In the genomic region with DNA sequence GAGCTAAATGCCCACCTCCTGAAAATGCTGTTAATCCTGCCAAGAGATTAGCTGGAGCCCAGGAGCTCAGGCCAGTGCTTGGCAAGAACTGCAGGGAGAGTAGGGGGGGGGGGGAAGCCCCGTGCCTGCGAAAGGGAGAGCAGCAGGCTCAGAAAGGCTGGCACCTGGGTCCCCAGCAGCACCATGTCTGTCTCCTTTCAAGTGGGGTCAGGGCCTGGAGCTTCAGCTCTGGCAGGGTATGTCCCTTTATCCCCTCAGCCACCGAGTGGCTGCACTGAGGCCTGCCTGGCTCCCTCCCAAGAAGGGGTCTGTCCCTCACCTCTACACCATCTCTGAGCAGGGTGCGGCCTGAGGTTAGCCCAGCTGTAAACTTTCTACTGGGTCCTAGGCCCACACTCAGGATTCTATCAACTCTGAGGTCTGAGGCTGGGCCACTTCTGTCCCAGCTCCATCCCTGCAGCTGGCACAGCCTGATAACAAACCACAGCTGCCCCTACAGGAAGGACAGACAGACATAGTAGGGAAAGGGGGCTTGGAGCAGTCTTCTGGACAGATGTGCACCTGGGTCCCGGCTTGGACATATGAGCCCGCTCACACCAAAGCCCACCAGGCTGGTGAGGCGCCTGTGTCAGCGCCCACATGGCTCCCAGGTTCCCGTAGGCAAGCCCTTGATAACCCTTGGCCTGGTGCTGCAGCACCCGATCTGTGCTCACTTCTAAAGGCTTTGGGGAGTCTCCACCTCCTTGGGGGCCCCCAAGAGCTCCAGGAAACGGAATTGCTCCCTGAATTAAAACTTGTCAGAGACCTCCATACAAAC, we compare ENCODE assay signal across 10 mouse cellular contexts. TPM values are rescaled to one million over a fixed set of nuclear protein-coding genes. Genes with fewer than 3 reads are reported as not detected.
DNase-seq lines count a peak whose midpoint lies in the region; ATAC-seq lines count a peak whose summit lies in the region.
"Had no signal": no experiment of that assay in that cellular context is flagged by ENCODE, and none has a peak within 500 bp of the region (broad histone marks: within the 10 kb centered on the region; RNA-seq: fewer than 3 reads in every experiment).

No protein-coding gene starts in this region.

- peak overlapping the region; percentile 93 for H3K9ac ChIP-seq in liver, embryonic 13.5 days

- H3K9me3 ChIP-seq in heart, embryonic 10.5 days = no peaks in the 10 kb centered on the region
- H3K9me3 ChIP-seq in liver, embryonic 13.5 days (replicated peaks) = no peaks in the 10 kb centered on the region

- no peak for DNase-seq in heart, embryonic 10.5 days (ENCODE audit: low spot score)
- DNase-seq in heart, adult 18-20 months = no peak
- DNase-seq in 416B (ENCODE audit: low read depth) = peak; percentile 85
- peak; percentile 60 for DNase-seq in liver, embryonic 13.5 days
- DNase-seq in testis, postnatal 10 days (ENCODE audit: low spot score) = no peak
- no peak for DNase-seq in ovary, adult 18-20 months (ENCODE audit: low spot score)
- no peak for DNase-seq in layer of hippocampus, postnatal 36 days

- peak overlapping the region; percentile 98 for H3K4me2 ChIP-seq in liver, embryonic 13.5 days

- peaks cover 32% of the 10 kb centered on the region for H3K36me3 ChIP-seq in heart, embryonic 10.5 days
- peaks cover 23% of the 10 kb centered on the region for H3K36me3 ChIP-seq in liver, embryonic 13.5 days

- H3K4me1 ChIP-seq in heart, embryonic 10.5 days = peaks cover 66% of the 10 kb centered on the region
- peaks cover 80% of the 10 kb centered on the region for H3K4me1 ChIP-seq in liver, embryonic 13.5 days (replicated peaks)

- ATAC-seq in erythroid progenitor cell, adult 5-6 weeks (replicated peaks; ENCODE audit: low FRiP score, poor library complexity, severe bottlenecking) = peak; percentile 68
- ATAC-seq in liver, embryonic 13.5 days (ENCODE audit: low read depth) = peak; percentile 81

- H3K27me3 ChIP-seq in heart, embryonic 10.5 days (ENCODE audit: insufficient read depth, poor library complexity, severe bottlenecking) = peaks cover 21% of the 10 kb centered on the region
- peaks cover 22% of the 10 kb centered on the region for H3K27me3 ChIP-seq in liver, embryonic 13.5 days
- H3K27me3 ChIP-seq: CH12.LX had no signal

- H3K27ac ChIP-seq in heart, embryonic 10.5 days = no peak overlapping the region
- H3K27ac ChIP-seq in liver, embryonic 13.5 days = peak overlapping the region; percentile 94

- 0 out of 2 replicates have a peak overlapping the region, but pooled peaks have one; percentile 9 for H3K4me3 ChIP-seq in heart, embryonic 10.5 days
- peak overlapping the region; percentile 81 for H3K4me3 ChIP-seq in liver, embryonic 13.5 days (replicated peaks)

- 65% methylated on average over 11 of the region's 11 CpGs for WGBS in heart, embryonic 10.5 days
- 16% methylated on average over 10 of the region's 11 CpGs for WGBS in liver, embryonic 13.5 days (ENCODE audit: insufficient replicate concordance)

RNA-seq across cellular contexts. Expression of a gene that starts 2.4 kb away (rescaled TPM):
- polyA plus RNA-seq in heart, embryonic 10.5 days (2016; fragmentation: Nextera tagmentation; extraction: Ambion mirVana) = 0.31 and 0.33 TPM in 2 replicates
- under 1 TPM; 0.17 to 0.46 TPM for total RNA-seq in heart, adult 18-20 months (2021)
- total RNA-seq in erythroid progenitor cell, adult 5-6 weeks (2015; ENCODE audit: low replicate concordance) = not detected in 2 replicates
- not detected in 2 replicates for total RNA-seq in erythroid progenitor cell, adult 5-6 weeks (2017; ENCODE audit: low replicate concordance)
- 0.19 and 0.28 TPM in 2 replicates for polyA plus RNA-seq in liver, embryonic 13.5 days (2015; fragmentation: Nextera tagmentation; extraction: Ambion mirVana)
- total RNA-seq in layer of hippocampus, postnatal 36 days (2021) = 1 to 10 TPM; 6.4 to 6.8 TPM

RNA-seq across cellular contexts. Expression of a gene that starts 3.7 kb away (rescaled TPM):
- 1.4 and 4.0 TPM in 2 replicates for polyA plus RNA-seq in heart, embryonic 10.5 days (2016; fragmentation: Nextera tagmentation; extraction: Ambion mirVana)
- total RNA-seq in heart, adult 18-20 months (2021) = not detected
- not detected in 2 replicates for total RNA-seq in erythroid progenitor cell, adult 5-6 weeks (2015; ENCODE audit: low replicate concordance)
- 22.8 TPM in 1 of 2 replicates, not detected in the other for total RNA-seq in erythroid progenitor cell, adult 5-6 weeks (2017; ENCODE audit: low replicate concordance)
- polyA plus RNA-seq in liver, embryonic 13.5 days (2015; fragmentation: Nextera tagmentation; extraction: Ambion mirVana) = 11.3 TPM in 1 of 2 replicates, not detected in the other
- total RNA-seq in layer of hippocampus, postnatal 36 days (2021) = not detected
- polyA plus RNA-seq: intestine, embryonic 14.5 days had no signal

RNA-seq across cellular contexts. Expression of a gene that starts 5.6 kb away (rescaled TPM):
- 51.9 and 54.4 TPM in 2 replicates for polyA plus RNA-seq in heart, embryonic 10.5 days (2016; fragmentation: Nextera tagmentation; extraction: Ambion mirVana)
- 10 to 100 TPM; 50.4 to 56.7 TPM for total RNA-seq in heart, adult 18-20 months (2021)
- total RNA-seq in erythroid progenitor cell, adult 5-6 weeks (2015; ENCODE audit: low replicate concordance) = 5.9 and 17.7 TPM in 2 replicates
- total RNA-seq in erythroid progenitor cell, adult 5-6 weeks (2017; ENCODE audit: low replicate concordance) = 8.0 and 9.1 TPM in 2 replicates
- 16.9 and 19.0 TPM in 2 replicates for polyA plus RNA-seq in liver, embryonic 13.5 days (2015; fragmentation: Nextera tagmentation; extraction: Ambion mirVana)
- 10 to 100 TPM; 53.0 to 54.1 TPM for total RNA-seq in layer of hippocampus, postnatal 36 days (2021)

RNA-seq across cellular contexts. Expression of a gene that starts 6.7 kb away (rescaled TPM):
- 88.7 and 96.0 TPM in 2 replicates for polyA plus RNA-seq in heart, embryonic 10.5 days (2016; fragmentation: Nextera tagmentation; extraction: Ambion mirVana)
- 10 to 100 TPM; 75.3 to 78.2 TPM for total RNA-seq in heart, adult 18-20 months (2021)
- 60.2 and 65.4 TPM in 2 replicates for total RNA-seq in erythroid progenitor cell, adult 5-6 weeks (2015; ENCODE audit: low replicate concordance)
- 37.4 and 45.8 TPM in 2 replicates for total RNA-seq in erythroid progenitor cell, adult 5-6 weeks (2017; ENCODE audit: low replicate concordance)
- polyA plus RNA-seq in liver, embryonic 13.5 days (2015; fragmentation: Nextera tagmentation; extraction: Ambion mirVana) = 63.0 and 63.8 TPM in 2 replicates
- 100 to 1,000 TPM; 397 to 399 TPM for total RNA-seq in layer of hippocampus, postnatal 36 days (2021)

RNA-seq across cellular contexts. Expression of a gene that starts 12.5 kb away (rescaled TPM):
- 12.5 and 16.4 TPM in 2 replicates for polyA plus RNA-seq in heart, embryonic 10.5 days (2016; fragmentation: Nextera tagmentation; extraction: Ambion mirVana)
- 1 to 10 TPM; 1.0 to 1.1 TPM for total RNA-seq in heart, adult 18-20 months (2021)
- total RNA-seq in erythroid progenitor cell, adult 5-6 weeks (2015; ENCODE audit: low replicate concordance) = 4.2 and 9.7 TPM in 2 replicates
- total RNA-seq in erythroid progenitor cell, adult 5-6 weeks (2017; ENCODE audit: low replicate concordance) = 4.8 and 8.6 TPM in 2 replicates
- 5.4 and 5.7 TPM in 2 replicates for polyA plus RNA-seq in liver, embryonic 13.5 days (2015; fragmentation: Nextera tagmentation; extraction: Ambion mirVana)
- total RNA-seq in layer of hippocampus, postnatal 36 days (2021) = 1 to 10 TPM; 4.8 to 5.1 TPM

Comparison
In these comparisons a context has a peak if more than half of its experiments do, and no peak if none do; other contexts are left out.
1. DNase-seq: peak in 416B (single experiment) and liver, embryonic 13.5 days (single experiment); none in heart, embryonic 10.5 days (single experiment), heart, adult 18-20 months (0 of 2), testis, postnatal 10 days (single experiment), ovary, adult 18-20 months (single experiment) and layer of hippocampus, postnatal 36 days (0 of 2).
2. RNA of a gene that starts 2.4 kb away (total RNA-seq): 6.4 to 6.8 TPM in layer of hippocampus, postnatal 36 days; 0.17 to 0.46 TPM in heart, adult 18-20 months and not detected in erythroid progenitor cell, adult 5-6 weeks; every median in the first group is over 4 times any median in the second.